Mouse (Mus musculus): ENCODE measurements around the gene Fbxl17. TPM values are rescaled to one million over a fixed set of nuclear protein-coding genes. Genes with fewer than 3 reads are reported as not detected.

Fbxl17 gene
- polyA plus RNA-seq, 1 experiment from 2014 or later = 3.3 TPM

DNA sequence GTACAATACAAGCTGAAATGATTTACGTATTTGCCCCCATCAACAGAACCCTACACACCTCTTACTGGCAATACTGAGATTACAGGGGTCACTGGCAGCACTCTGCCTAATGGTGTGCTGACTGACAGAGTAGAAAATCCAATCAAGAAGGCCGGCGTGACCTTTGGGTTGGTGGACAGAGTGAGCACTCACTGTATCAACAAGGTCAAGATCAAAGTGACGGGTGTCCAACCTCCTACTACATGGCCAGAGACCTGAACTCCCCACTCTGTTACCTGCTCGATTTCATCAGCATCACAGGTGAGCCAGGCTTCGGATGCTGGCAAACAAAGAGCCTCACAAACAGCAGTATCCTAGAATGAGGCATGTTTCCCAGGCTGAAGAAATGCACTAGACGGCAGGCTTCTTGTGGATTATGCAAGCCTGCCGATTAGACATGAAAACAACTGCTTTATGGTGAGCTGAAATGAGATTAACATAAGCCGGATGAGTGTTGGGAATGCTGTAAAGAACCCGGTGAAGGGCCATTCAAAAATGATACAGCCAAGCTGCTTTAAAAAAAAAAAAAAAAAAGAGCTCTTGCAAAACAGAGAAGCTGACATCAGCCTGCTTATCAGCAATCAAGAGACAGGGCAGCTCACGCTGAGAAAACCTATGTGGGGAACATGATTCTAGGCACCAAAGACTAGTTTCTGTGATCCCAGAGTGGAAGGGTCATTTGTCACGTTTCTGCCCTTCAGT lies 353.9 kb downstream of the Fbxl17 start:
- peak; percentile 91 for ATAC-seq
- Histone ChIP-seq H3K36me3 (replicated peaks; ENCODE audit: insufficient read depth, low read length) (no peaks in the 10 kb centered on the region), H3K27me3 (ENCODE audit: insufficient read depth, low read length) (no peaks in the 10 kb centered on the region), H3K27ac (ENCODE audit: low read depth) (peak overlapping the region; percentile 44; the same call in 1 of the 2 replicates), H3K4me1 (ENCODE audit: insufficient read depth) (0 out of 2 replicates have a peak, but pooled peaks cover 4% of the 10 kb centered on the region), H3K4me2 (ENCODE audit: low read depth, low read length) (no peak overlapping the region), H3K9ac (replicated peaks) (no peak overlapping the region), H3K4me3 (ENCODE audit: low read depth, low read length) (no peak overlapping the region), H3K9me3 (ENCODE audit: low read length) (no peaks in the 10 kb centered on the region)
- no peak for TF ChIP-seq EP300 (IDR thresholded peaks at IDR 0.05; ENCODE audit: low read depth)
- TF ChIP-seq CTCF (IDR thresholded peaks at IDR 0.05; ENCODE audit: low read depth) = no peak
- WGBS (ENCODE audit: insufficient replicate concordance) = 52% methylated on average over 12 of the region's 12 CpGs
- DNase-seq = peak; percentile 37

DNA sequence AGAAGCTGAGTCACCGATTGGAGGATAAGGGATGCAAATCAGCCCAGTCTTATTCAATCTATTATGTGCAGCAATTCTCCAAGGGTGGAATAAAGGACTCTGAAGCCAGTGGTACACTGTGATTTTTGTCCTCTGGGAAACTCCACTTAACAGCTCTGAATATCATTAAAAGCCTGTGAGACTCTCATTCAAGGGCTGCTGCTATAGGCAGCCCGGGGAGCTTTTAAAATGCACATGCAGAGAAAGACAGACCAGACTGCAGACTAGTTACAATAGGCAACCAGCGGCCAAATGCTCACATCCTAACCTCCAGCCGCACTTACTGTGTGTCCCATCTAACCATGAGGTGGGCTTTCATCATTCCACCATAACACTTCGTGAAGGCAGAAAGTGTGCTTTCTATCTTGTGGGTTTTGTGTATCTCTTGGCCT lies 354.5 kb downstream of the Fbxl17 start:
- no peak for DNase-seq
- 0 out of 2 replicates have a peak overlapping the region, but pooled peaks have one; percentile 44 for H3K27ac ChIP-seq (ENCODE audit: low read depth)
- WGBS (ENCODE audit: insufficient replicate concordance) = 75% methylated on average over 5 of the region's 5 CpGs
- 0 out of 2 replicates have a peak, but pooled peaks cover 4% of the 10 kb centered on the region for H3K4me1 ChIP-seq (ENCODE audit: insufficient read depth)
- H3K36me3 ChIP-seq (replicated peaks; ENCODE audit: insufficient read depth, low read length) = no peaks in the 10 kb centered on the region
- H3K4me2 ChIP-seq (ENCODE audit: low read depth, low read length) = no peak overlapping the region
- no peak for TF ChIP-seq EP300 (IDR thresholded peaks at IDR 0.05; ENCODE audit: low read depth)
- no peak overlapping the region for H3K4me3 ChIP-seq (ENCODE audit: low read depth, low read length)
- H3K9ac ChIP-seq (replicated peaks) = no peak overlapping the region
- H3K27me3 ChIP-seq (ENCODE audit: insufficient read depth, low read length) = no peaks in the 10 kb centered on the region
- ATAC-seq = peak; percentile 7; the same call in 1 of the 2 replicates
- no peaks in the 10 kb centered on the region for H3K9me3 ChIP-seq (ENCODE audit: low read length)

- Histone ChIP-seq H3K36me3 (replicated peaks; ENCODE audit: insufficient read depth, low read length) (no peaks in the 10 kb centered on the region), H3K9ac (replicated peaks) (no peak overlapping the region), H3K27me3 (ENCODE audit: insufficient read depth, low read length) (no peaks in the 10 kb centered on the region), H3K27ac (ENCODE audit: low read depth) (no peak overlapping the region), H3K4me1 (ENCODE audit: insufficient read depth) (0 out of 2 replicates have a peak, but pooled peaks cover 4% of the 10 kb centered on the region), H3K4me3 (ENCODE audit: low read depth, low read length) (no peak overlapping the region), H3K9me3 (ENCODE audit: low read length) (no peaks in the 10 kb centered on the region), H3K4me2 (ENCODE audit: low read depth, low read length) (no peak overlapping the region)
- 78% methylated on average over 7 of the region's 7 CpGs for WGBS (ENCODE audit: insufficient replicate concordance)
- DNase-seq (no peak), ATAC-seq (no peak)
- TF ChIP-seq CTCF (IDR thresholded peaks at IDR 0.05; ENCODE audit: low read depth) (no peak), EP300 (IDR thresholded peaks at IDR 0.05; ENCODE audit: low read depth) (no peak)
These were observed 356.0 kb downstream of the Fbxl17 start for GRCm38 (mm10) chr17:63143825-63144224.

DNA sequence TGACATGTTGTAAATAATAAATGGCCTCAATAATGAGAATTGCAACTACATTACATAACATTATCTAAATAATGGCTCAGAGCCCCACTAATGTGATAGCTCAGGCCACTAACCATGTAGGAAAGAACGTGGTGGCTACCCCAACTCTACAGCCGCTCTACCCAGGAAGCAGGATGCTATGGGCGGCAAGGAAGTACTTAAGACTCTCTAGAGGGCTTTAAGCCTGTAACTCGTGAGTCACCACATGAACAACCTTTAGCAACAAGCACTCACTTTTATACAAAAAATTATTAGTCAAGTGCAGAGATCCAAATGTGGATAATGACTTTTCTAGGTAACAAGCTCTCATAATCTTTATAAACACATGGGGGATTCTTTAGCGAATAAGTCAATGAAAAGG lies 365.0 kb downstream of the Fbxl17 start:
- ATAC-seq (no peak), DNase-seq (no peak)
- no peak overlapping the region for H3K9ac ChIP-seq (replicated peaks)
- H3K36me3 ChIP-seq (replicated peaks; ENCODE audit: insufficient read depth, low read length) = no peaks in the 10 kb centered on the region
- no peak overlapping the region for H3K4me3 ChIP-seq (ENCODE audit: low read depth, low read length)
- WGBS (ENCODE audit: insufficient replicate concordance) = 80% methylated on average over 5 of the region's 5 CpGs
- H3K4me1 ChIP-seq (ENCODE audit: insufficient read depth) = no peaks in the 10 kb centered on the region
- no peak overlapping the region for H3K27ac ChIP-seq (ENCODE audit: low read depth)
- 0 out of 2 replicates have a peak, but pooled peaks cover 3% of the 10 kb centered on the region for H3K9me3 ChIP-seq (ENCODE audit: low read length)
- no peaks in the 10 kb centered on the region for H3K27me3 ChIP-seq (ENCODE audit: insufficient read depth, low read length)
- H3K4me2 ChIP-seq (ENCODE audit: low read depth, low read length) = no peak overlapping the region
- TF ChIP-seq EP300 (IDR thresholded peaks at IDR 0.05; ENCODE audit: low read depth) = no peak
- no peak for TF ChIP-seq CTCF (IDR thresholded peaks at IDR 0.05; ENCODE audit: low read depth)

GRCm38 (mm10) chr17:63122427-63122826 lies 377.4 kb downstream of the Fbxl17 start:
- no peak for DNase-seq
- WGBS (ENCODE audit: insufficient replicate concordance) = 74% methylated on average over 2 of the region's 2 CpGs
- no peak for TF ChIP-seq EP300 (IDR thresholded peaks at IDR 0.05; ENCODE audit: low read depth)
- no peak for TF ChIP-seq CTCF (IDR thresholded peaks at IDR 0.05; ENCODE audit: low read depth)
- Histone ChIP-seq H3K27me3 (ENCODE audit: insufficient read depth, low read length) (no peaks in the 10 kb centered on the region), H3K4me3 (ENCODE audit: low read depth, low read length) (no peak overlapping the region), H3K4me1 (ENCODE audit: insufficient read depth) (0 out of 2 replicates have a peak, but pooled peaks cover 10% of the 10 kb centered on the region), H3K9ac (replicated peaks) (no peak overlapping the region), H3K4me2 (ENCODE audit: low read depth, low read length) (no peak overlapping the region), H3K27ac (ENCODE audit: low read depth) (no peak overlapping the region), H3K36me3 (replicated peaks; ENCODE audit: insufficient read depth, low read length) (no peaks in the 10 kb centered on the region; the same call in 1 of the 2 replicates), H3K9me3 (ENCODE audit: low read length) (no peaks in the 10 kb centered on the region)
- no peak for ATAC-seq

DNA sequence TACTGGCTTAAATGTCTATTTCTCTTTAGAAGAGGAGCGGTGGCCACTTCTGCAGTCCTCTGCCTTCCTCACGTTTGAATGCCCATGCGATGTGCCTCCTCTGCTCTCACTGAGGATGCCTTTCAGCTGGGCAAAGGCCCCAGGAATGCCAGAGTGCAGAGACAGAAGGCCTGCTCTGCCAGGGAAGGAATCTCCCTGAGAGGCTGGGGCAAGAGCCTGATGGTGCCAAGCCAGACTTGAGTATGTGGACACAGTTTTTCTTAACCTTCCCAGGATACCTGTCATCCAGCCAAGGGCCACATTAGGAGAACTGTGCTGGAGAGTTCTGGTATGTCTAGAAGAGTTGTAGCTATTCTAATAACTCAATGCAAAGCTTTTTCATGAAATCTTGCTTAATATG lies 380.1 kb downstream of the Fbxl17 start:
- no peak for ATAC-seq
- no peaks in the 10 kb centered on the region for H3K9me3 ChIP-seq (ENCODE audit: low read length)
- peak overlapping the region; percentile 44; the same call in 1 of the 2 replicates for H3K27ac ChIP-seq (ENCODE audit: low read depth)
- whole genome bisulfite sequencing (ENCODE audit: insufficient replicate concordance) = 88% methylated on average over 3 of the region's 3 CpGs
- no peaks in the 10 kb centered on the region for H3K27me3 ChIP-seq (ENCODE audit: insufficient read depth, low read length)
- H3K9ac ChIP-seq (replicated peaks) = no peak overlapping the region
- TF ChIP-seq CTCF (IDR thresholded peaks at IDR 0.05; ENCODE audit: low read depth) = no peak
- no peaks in the 10 kb centered on the region; the same call in none of the 2 replicates for H3K36me3 ChIP-seq (replicated peaks; ENCODE audit: insufficient read depth, low read length)
- no peak for DNase-seq
- no peak overlapping the region for H3K4me3 ChIP-seq (ENCODE audit: low read depth, low read length)
- no peak overlapping the region for H3K4me2 ChIP-seq (ENCODE audit: low read depth, low read length)
- H3K4me1 ChIP-seq (ENCODE audit: insufficient read depth) = 0 out of 2 replicates have a peak, but pooled peaks cover 10% of the 10 kb centered on the region
